Mouse (Mus musculus): Measurements from ENCODE around the gene Xrcc5.

- TF ChIP-seq CTCF (IDR thresholded peaks at IDR 0.05; ENCODE audit: borderline replicate concordance, insufficient read depth, low read depth, low read length) = no peak
- TF ChIP-seq POLR2A (IDR thresholded peaks at IDR 0.05; ENCODE audit: borderline replicate concordance, insufficient read depth, low read length) = no peak
These were observed 40.7 kb downstream of the Xrcc5 start for GRCm38 (mm10) chr1:72347873-72348272.
